Mouse (Mus musculus) activated CD4-positive, CD25-positive, alpha-beta regulatory T cell, adult 4 months (primary cell): Measurements from ENCODE around the gene AY358078. TPM values are rescaled to one million over a fixed set of nuclear protein-coding genes. Genes with fewer than 3 reads are reported as not detected.
A peak's percentile ranks its signal among the peaks of the same experiment; 100 is the strongest.
"Not testable (repeated sequence)": the region's sequence is repeated elsewhere in the genome, so short reads cannot be mapped to it uniquely, and the experiment has no call there.

Experiments used
- ATAC-seq: one replicate; pipeline ENCODE4 v1.8.0; 2017
- polyA plus RNA-seq, 2 experiments: library from polyadenylated mRNA; unstranded; fragments of 100-300 nt; shearing (Covaris generic); gene quantifications; one replicate each; pipeline ENCODE4 v1.2.1; 2017

Gene AY358078
- not detected for polyA plus RNA-seq

DNA sequence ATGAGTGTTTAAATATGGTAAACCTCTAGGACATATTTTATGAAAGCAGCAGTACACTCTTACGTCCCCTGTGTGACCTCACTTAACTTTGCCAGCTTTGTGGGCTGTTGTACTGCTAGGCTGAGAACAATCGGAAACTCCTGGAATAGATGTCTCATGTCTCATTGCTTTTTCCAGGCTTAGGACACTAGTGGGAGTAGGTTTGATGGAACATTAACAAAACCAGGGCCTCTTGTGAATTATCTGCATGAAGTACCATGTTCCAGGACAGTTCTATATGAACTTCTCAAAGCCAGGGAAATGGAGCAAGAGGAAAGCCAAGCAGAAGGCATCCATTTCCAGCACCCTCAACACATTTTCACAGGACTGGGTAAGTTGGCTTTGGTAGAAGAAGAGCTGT, at the start of gene AY358078:
TSS of gene AY358078 (plus strand) at position 301 of the 400 bp plus-strand sequence.
- no peak for ATAC-seq

DNA sequence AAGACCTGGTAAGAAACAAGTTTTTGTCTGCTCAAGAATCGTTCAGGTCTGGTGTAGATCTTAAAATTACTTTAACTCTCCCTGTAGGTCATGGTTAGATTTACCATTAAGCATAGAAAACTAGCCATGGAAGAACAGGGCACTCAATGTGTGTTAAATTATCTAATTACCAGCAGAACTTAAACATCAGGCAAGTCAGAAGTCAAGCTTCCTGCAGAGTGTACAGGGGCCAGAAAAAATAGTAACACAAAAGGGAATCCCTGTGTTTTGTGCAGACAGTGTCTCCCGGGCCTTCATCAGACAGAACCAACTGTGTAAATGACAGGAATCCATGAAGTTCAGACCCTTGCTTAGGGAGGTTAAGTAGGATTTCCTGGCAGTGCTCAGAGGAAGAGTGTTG, 43.9 kb upstream of the AY358078 start:
- no peak for ATAC-seq

DNA sequence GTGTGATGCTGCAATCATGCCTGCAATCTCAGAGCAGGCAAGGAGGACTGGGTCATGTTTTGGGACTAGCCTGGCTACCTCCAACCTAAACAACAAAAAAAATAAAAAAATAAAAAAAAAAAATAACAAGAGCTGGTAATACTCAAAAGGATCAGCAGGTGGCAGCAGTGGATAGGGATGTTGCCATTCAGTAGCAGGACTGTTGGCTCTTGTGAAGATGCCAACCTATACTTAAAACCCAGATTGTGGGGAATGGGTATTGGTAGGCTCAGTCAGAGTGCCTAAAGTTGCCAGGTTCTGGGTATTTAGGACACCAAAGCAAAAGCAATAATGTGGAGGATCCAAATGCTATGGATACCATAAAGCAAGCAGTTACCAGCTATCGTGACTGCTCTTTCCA, 28.5 kb upstream of the AY358078 start:
- ATAC-seq = peak; percentile 49

DNA sequence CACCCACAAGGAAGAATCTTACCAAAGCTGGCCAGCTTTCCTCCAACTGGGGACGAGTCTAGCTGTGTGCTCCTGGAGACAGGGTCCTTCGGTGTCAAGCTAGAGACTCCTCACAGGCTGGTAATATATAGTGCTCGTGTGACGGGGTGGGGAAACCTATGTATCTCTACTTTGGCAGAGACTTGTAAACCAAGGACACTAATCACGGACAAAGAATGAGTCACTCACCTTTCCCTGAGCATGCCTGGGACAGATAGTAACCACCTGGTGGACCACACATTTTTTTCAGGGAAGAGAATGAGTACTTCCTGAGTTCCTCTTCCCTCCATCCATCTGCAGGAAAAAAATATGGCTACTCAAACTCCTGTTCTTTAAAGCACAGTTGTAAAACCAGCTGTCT, 26.4 kb upstream of the AY358078 start, which contains the start of gene Ang4:
TSS of gene Ang4 (minus strand) at position 101 of the 400 bp plus-strand sequence.
- ATAC-seq = no peak

DNA sequence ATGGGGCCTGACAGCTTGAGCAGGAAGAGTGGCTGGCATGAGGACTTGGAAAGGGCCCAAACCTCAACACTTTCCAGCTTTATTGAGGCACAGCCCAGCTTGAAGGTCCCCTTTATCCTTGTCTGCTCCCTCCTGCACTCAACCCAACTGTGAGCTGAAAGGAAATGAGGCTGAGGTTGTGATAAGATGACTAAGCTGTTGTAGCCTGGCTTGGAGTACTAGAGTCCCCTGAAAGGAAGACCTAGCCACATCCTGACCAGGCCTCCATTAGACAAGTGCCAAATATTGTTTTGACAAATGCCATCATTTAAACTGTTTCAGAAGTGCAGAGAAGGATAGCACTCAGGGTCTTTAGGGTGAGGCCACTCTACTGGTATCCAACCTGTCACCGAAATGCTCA, 22.1 kb upstream of the AY358078 start:
- no peak for ATAC-seq

DNA sequence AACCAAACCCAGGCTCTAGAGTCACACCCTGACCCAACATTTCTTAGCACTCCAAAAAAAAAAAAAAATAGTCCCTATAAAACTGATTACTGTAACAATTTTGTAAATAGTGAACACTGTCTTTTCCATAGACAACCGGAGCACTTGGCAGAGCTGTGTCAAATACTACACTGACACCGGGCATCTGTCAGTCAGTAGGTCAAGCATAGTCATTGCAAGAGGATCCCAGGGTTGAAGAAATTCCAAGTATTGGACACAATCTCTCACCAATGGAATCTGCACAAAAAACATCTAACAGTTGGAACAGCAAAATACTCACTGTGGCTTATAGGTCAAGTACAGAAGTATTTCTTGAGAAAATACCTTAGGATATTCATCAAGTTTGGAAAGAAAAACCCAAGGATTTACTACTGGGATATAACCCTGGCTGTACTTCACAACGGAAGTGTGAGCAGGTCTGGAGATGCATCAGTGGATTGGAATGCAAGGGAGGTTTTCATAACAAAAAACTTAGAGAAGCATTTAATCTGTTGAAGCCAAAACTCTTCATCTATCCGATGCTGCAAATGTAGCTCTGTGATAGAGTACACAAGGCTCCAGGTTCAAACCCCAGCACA, 20.9 kb upstream of the AY358078 start:
- ATAC-seq = no peak

DNA sequence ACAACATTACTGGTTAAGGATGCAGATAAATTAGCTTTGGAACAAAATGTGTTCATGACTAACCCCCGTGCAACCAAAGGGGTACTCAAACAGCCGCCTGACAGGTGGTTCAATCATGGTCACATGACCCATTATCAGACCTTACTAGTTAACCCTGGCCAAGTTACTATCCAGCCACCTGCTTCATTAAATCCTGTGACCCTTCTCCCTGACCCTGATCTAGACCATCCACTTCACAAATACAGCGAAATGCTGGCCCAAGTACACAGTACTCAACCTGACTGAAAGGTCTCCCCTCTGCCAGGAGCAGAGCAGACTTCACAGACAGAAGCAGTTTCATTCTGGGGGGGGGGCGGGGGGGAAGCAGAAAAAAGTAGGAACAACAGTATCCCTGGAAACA, 13.5 kb upstream of the AY358078 start:
- no peak for ATAC-seq

DNA sequence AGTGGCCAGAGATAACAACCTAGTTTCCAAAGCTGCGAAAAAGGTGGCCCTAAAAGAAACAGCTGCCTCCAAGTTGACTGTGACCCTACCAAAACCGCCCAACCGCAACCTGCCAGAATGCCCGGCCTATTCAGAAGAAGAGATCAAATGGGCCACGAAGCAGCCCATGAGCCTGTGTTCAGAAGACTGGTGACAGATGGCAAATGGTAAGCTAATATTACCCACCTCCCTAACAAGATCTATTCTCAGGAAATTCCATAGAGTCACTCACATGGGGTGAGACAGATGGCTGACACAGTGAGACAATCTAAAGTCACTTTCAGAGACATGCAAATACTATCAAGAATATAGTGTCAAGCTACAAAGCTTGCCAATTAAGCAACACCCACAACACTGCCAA, 12.8 kb upstream of the AY358078 start:
- no peak for ATAC-seq

DNA sequence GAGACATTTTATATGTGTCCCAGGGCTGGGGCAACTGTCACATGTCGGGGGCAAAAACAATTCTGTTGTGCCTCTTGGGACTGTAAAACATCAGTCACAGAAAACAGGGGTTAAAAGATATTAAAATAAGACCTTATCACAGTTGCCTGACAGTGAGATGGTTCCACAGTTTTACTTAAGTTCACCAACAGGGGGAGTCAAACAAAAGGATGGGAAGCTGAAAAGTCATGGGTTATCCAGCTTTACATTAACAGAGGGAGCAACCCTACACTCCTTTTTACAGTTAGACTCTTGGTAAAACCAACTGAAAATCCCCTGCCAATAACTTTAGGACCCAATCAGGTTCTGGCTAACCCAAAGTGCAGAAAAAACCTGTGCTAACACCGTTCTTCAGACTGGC, 10.7 kb upstream of the AY358078 start:
- ATAC-seq = no peak

DNA sequence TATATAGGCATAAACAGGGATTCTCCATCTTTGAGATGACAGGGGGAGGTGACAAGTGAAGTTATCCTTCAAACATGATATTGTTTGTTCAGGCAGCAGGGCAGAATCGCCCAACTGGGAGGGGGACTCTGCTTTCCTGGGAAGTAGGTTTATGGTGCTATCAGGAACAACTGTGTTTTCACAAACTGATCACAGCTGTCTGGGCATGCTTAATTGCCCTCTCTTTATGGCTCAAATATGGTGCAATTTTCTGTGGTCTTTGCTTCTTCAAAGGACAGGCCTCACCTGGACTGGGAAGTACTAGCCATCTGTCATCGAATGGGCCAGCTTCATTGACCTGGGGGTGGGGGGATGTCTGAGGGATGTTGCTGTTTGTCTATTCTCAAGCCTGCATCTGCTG, 5.7 kb upstream of the AY358078 start:
- no peak for ATAC-seq

DNA sequence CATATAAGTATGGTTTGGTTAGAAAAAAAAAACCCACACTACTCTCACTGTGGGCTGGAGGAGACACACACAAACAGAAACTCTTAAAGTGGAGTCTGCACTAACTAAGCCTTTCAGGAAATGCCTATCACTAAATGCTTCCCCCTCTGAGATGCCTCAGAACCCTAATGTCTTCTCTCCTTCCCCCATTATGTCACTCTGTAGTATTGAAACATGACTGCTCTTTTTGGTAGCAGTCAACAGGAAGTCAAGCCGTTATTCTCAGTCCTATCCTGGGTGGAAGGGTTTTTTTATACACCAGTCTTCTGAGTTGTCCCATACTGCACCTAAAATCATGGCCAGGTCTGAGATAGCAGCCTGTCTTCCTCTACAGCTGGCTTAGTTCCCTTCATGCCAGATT, 26.8 kb downstream of the AY358078 start:
- ATAC-seq = peak; percentile 63

DNA sequence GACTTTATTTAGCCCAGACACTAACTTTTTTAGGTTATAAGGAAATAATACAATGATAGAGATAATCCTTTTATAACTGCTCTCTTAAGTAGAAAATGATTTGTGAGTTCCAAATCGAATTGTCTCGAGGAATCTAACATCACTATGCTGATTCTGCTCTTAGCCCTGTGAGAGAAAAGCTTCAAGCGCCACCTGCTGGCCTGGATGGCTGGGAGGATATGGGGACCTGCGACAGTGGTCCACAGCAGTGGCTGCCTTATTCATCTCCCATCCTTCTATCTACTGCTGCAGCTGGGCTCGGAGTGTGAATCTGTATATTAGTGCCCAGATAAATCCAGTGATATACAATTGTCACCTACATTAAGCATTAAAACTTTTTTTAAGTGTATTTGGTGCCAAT, 28.0 kb downstream of the AY358078 start:
- ATAC-seq = peak; percentile 46

DNA sequence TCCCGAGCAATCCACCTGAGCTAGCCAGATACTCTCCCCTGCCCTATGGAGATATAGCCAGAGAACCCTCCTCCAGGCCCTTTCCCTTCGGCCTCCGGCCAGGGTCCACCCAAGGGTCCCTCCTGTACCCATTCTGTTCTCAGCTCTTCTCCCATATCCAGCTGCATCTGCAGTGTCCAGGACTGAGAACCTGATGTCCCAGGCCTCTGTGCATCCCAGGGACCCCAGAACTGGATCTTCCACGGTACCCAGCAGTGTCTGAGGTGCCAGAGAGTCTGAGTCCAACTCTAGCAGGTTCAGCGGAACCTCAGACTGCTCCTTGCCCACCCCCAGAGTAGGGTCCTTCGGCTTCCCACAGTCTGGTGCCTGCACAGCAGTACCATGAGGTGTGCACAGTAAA, 29.3 kb downstream of the AY358078 start:
- ATAC-seq = no peak

DNA sequence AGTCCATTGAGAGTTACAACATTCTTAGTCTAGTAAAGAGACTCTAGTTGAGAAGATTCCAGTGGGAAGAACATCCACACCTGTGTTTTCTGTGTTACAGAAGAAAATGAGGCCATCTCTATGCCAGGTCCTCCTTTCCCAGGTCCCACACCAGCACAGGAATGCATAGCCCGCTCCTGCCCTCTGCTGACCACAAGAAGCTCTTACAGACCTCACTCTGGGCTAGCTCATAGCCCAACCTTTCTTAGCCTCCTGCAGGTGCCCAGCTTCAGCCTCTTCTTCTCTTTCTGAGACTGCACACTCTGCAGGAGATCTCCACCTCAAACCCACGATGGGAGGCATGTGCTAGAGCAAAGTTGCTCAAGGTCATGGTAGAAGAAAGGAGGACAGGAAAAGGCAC, 38.6 kb downstream of the AY358078 start:
- not testable (repeated sequence) for ATAC-seq

DNA sequence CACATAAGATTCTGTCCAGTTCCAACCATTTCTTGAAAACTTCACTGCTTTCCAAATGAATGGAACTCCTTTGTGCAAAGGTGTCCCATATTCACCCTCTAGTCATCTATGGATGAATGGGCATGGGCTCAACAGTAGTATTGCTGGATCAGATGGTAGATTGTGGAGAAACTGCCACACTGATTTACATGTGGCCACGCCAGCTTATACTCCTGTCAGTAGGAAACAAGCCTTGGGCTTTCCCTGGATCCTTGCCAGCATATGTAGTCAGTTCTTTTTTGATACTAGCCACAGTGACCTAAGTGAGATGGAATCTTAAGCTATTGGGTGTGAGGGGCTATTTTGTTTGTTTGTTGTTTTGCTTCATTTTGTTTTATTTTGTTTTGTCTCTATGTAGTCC, 42.4 kb downstream of the AY358078 start:
- no peak for ATAC-seq

DNA sequence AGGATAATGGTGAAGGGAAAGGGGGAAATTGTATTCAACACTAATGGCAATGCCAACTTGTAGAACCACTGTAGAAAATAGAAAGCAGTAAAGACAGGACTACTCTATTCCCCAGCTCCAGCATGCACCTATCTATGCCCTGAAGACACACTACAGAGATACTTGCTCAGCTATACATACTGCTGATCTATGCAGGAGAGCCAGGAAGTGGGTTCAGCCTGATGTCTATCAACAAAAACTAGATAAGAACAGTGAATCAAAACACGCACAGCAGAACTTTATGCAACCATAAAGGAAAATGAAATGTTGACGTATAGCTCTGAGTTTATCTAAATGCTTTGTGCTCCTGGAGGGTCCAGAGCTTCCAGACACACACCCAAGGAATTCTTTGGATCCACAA, 42.9 kb downstream of the AY358078 start:
- peak; percentile 96 for ATAC-seq

DNA sequence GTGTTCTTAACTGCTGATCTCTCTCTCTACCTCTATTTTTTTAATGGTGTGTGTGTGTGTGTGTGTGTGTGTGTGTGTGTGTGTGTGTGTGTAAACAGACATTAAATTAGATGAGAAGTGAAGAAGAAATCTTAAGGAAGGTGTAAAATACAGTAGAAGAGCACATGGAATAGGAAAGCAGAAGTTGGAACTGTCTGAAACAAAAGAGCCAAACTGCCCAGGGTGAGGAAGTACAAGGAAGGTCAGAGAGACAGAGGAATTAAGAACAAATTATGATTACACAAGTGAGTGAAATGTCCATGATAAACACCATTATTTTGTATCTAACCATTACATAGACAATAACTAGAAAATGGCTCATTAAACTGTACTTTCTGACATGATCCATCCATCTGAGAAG, 44.0 kb downstream of the AY358078 start:
- no peak for ATAC-seq

DNA sequence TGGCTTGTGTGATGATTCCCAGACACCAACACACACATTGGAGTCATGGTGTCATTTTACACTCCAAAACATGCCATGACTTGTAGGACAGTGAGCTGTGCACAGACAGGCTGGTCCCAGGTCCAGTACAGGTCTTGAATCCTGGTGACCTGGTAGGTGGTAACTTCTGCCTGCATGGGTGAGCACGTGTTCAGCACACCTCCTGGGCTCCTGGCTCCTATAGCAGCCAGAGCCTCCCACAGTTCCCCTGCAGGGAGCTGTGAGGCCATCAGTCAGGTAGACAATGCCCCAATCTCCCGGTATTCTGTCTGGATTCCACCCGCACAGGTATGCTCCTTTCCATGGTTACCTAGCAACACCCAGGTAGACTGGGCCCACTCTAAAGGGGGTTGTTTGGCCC, 46.7 kb downstream of the AY358078 start:
- ATAC-seq = no peak

DNA sequence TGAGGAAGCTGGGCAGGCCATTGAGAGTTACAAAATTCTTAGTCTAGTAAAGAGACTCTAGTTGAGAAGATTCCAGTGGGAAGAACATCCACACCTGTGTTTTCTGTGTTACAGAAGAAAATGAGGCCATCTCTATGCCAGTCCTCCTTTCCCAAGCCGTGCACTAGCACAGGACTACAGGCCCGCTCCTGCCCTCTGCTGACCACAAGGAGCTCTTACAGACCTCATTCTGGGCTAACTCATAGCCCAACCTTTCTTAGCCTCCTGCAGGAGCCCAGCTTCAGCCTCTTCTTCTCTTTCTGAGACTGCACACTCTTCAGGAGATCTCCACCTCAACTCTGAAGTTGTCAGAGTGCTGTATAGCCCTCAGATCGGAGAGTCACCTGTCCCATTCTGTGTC, 51.2 kb downstream of the AY358078 start:
- ATAC-seq = not testable (repeated sequence)

DNA sequence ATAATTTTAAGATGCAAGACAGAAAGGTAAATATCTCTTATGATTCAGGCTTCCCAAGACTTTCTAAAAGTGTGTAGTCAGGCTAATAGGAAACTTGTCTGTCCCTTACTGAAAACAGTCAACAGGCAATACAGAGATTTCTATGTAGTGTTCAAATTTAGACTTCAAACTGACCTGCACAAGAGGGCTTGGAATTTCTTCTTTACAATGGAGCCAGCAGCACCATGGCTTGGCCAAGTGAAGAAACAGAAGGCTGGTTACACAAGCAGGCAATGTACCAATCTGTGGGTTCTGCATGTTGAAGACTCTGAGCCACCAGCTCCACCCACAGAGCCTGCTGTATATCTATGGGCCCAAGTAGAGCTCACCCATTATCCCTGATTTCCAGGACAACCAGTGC, 53.6 kb downstream of the AY358078 start, which contains the start of gene Ear6:
TSS of gene Ear6 (plus strand) at position 301 of the 400 bp plus-strand sequence.
- ATAC-seq = no peak

DNA sequence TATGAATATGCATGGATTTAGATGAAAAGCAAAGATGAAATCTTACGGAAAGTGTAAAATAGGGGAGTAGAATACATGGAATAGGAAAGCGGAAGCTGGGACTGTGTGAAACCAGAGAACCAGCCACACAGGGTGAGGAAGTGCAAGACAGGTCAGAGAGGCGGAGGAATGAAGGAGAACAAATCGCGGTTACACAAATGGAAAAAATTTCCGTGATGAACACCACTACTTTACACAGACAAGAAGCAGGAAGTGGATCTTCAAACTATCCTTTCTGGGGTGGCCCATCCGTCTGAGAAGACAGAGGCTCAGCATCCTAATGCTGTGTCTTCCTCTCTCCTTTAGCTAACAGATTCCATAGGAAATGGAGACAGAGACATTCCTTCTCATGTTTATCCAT, 55.4 kb downstream of the AY358078 start:
- not testable (repeated sequence) for ATAC-seq

DNA sequence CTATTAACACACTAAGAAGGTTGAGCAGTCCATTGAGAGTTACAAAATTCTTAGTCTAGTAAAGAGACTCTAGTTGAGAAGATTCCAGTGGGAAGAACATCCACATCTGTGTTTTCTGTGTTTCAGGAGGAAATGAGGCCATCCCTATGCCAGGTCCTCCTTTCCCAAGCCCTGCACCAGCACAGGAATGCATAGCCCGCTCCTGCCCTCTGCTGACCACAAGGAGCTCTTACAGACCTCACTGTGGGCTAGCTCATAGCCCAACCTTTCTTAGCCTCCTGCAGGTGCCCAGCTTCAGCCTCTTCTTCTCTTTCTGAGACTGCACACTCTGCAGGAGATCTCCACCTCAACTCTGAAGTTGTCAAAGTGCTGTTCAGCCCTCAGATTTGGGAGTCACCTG, 63.8 kb downstream of the AY358078 start:
- not testable (repeated sequence) for ATAC-seq

DNA sequence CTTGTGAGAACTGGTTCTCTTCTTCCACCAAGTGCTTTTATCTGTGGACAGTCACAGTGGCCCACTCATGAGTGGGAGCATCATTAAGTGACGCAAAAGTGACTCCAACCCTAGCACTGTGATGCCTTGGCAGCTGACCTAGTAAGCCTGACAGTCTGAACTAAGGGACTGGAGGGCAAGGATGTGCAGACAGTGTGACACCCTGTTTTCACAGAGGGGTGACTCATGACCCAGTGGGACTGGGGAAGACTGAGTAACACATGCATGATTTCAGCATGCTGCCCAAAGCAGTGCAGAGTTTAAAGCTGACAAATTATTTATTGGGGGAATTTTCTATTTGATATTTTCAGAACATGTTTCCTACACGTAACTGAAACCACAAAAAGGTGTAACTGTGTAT, 70.9 kb downstream of the AY358078 start:
- ATAC-seq = peak; percentile 10

DNA sequence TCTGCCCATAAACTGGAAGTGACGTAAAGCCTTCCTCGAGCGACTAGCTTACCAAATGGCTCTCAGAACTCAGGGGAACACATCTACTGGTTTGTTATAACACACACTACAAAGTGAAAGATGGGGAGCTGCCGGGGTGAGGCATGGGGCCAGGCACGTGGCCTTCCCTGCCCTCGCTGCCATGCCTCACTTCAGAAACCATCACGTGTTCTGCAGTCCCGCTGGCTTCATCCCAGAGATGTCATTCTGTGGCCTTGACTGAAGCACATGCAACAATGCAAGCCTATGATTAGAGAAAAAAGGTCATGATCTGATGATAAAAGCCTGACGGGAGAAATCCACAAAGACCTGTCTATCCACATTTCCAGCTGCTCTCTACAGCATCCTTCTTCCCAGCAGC, 71.9 kb downstream of the AY358078 start:
- ATAC-seq = no peak
